Mouse (Mus musculus) hindbrain, embryonic 15.5 days (tissue): ENCODE measurements at regions not wholly inside any gene's neighbourhood (a gene's known extent, or its start where the extent isn't known, plus 50 kb on each side); places are given as distances from the start of the nearest gene placed in this dataset.

Experiments used
- ATAC-seq: fragments of 200-750 bp; cut with Nextera tagmentation; 2 replicates; pipeline ENCODE4 v1.8.0; 2017; ENCODE audit warnings: low read depth, moderate number of reproducible peaks, moderate TSS enrichment; ENCODE audit not compliant: low FRiP score
- H3K27ac ChIP-seq: fragments of 300-500 bp; sonication (generic); replicated peaks from 2 replicates; pipeline ENCODE4 v1.5.1; 2015; ENCODE audit warnings: mild to moderate bottlenecking, inconsistent platforms
- H3K27me3 ChIP-seq: fragments of 300-500 bp; sonication (generic); 2 replicates; pipeline ENCODE4 v1.6.1; 2015; ENCODE audit warnings: control low read depth, inconsistent platforms
- H3K36me3 ChIP-seq: fragments of 300-500 bp; sonication (generic); 2 replicates; pipeline ENCODE4 v1.6.1; 2015; ENCODE audit warnings: control low read depth, inconsistent platforms
- H3K4me1 ChIP-seq: fragments of 300-500 bp; sonication (generic); replicated peaks from 2 replicates; pipeline ENCODE4 v1.6.1; 2015; ENCODE audit warnings: control low read depth, inconsistent platforms
- H3K4me2 ChIP-seq: fragments of 300-500 bp; sonication (generic); 2 replicates; pipeline ENCODE4 v1.6.1; 2015; ENCODE audit warnings: moderate library complexity, mild to moderate bottlenecking, inconsistent platforms
- H3K4me3 ChIP-seq: fragments of 300-500 bp; sonication (generic); 2 replicates; pipeline ENCODE4 v1.5.1; 2015; ENCODE audit warnings: mild to moderate bottlenecking, inconsistent platforms
- H3K9ac ChIP-seq: fragments of 300-500 bp; sonication (generic); 2 replicates; pipeline ENCODE4 v1.6.1; 2015; ENCODE audit warnings: inconsistent platforms
- H3K9me3 ChIP-seq: fragments of 300-500 bp; sonication (generic); 2 replicates; pipeline ENCODE4 v1.6.1; 2016; ENCODE audit warnings: control low read depth, inconsistent platforms
- WGBS: fragments of 180-500 bp; shearing (Covaris S2); methylation state at CpG from one replicate; pipeline ENCODE4 v1.1.7; 2015; 5-methylcytosine and 5-hydroxymethylcytosine counted together

GRCm38 (mm10) chr16:51705026-51705425 is 326.0 kb upstream of the Cblb start:
- no peaks in the 10 kb centered on the region for H3K27me3 ChIP-seq
- H3K4me1 ChIP-seq, result no peaks in the 10 kb centered on the region
- no peak overlapping the region for H3K4me2 ChIP-seq
- no peaks in the 10 kb centered on the region for H3K9me3 ChIP-seq
- no peak overlapping the region for H3K9ac ChIP-seq
- 91% methylated on average over 2 of the region's 2 CpGs for WGBS
- H3K4me3 ChIP-seq, result no peak overlapping the region
- H3K27ac ChIP-seq, result no peak overlapping the region
- no peaks in the 10 kb centered on the region for H3K36me3 ChIP-seq
- no peak for ATAC-seq

GRCm38 (mm10) chr16:51718695-51719094 is 312.3 kb upstream of the Cblb start:
- Histone ChIP-seq H3K27ac (no peak overlapping the region), H3K4me3 (no peak overlapping the region), H3K4me1 (no peaks in the 10 kb centered on the region), H3K9me3 (no peaks in the 10 kb centered on the region), H3K27me3 (no peaks in the 10 kb centered on the region), H3K4me2 (no peak overlapping the region), H3K36me3 (no peaks in the 10 kb centered on the region), H3K9ac (no peak overlapping the region)
- ATAC-seq, result no peak
- WGBS, result 84% methylated on average over 2 of the region's 2 CpGs

- Histone ChIP-seq H3K27me3 (no peaks in the 10 kb centered on the region), H3K4me3 (no peak overlapping the region), H3K36me3 (no peaks in the 10 kb centered on the region), H3K27ac (no peak overlapping the region), H3K9me3 (no peaks in the 10 kb centered on the region), H3K4me2 (no peak overlapping the region), H3K9ac (no peak overlapping the region), H3K4me1 (no peaks in the 10 kb centered on the region)
- ATAC-seq, result no peak
- 65% methylated on average over 2 of the region's 2 CpGs for WGBS
Observed at GRCm38 (mm10) chr16:51719637-51720036, 311.4 kb upstream of the Cblb start.

- H3K9me3 ChIP-seq, result no peaks in the 10 kb centered on the region
- ATAC-seq, result no peak
- H3K27ac ChIP-seq, result no peak overlapping the region
- no peak overlapping the region for H3K4me3 ChIP-seq
- H3K36me3 ChIP-seq, result no peaks in the 10 kb centered on the region
- H3K9ac ChIP-seq, result no peak overlapping the region
- H3K4me1 ChIP-seq, result no peaks in the 10 kb centered on the region
- no peak overlapping the region for H3K4me2 ChIP-seq
- H3K27me3 ChIP-seq, result no peaks in the 10 kb centered on the region
- 62% methylated on average over 4 of the region's 4 CpGs for WGBS
Observed at GRCm38 (mm10) chr16:51722682-51723081, 308.3 kb upstream of the Cblb start.

GRCm38 (mm10) chr16:51741875-51742274 is 289.1 kb upstream of the Cblb start:
- 96% methylated on average over 2 of the region's 2 CpGs for WGBS
- ATAC-seq, result no peak
- H3K9me3 ChIP-seq, result no peaks in the 10 kb centered on the region

GRCm38 (mm10) chr16:51751878-51752277 is 279.1 kb upstream of the Cblb start:
- 0 out of 2 replicates have a peak, but pooled peaks cover 4% of the 10 kb centered on the region for H3K4me1 ChIP-seq
- WGBS, result 11% methylated on average over 7 of the region's 7 CpGs
- H3K9me3 ChIP-seq, result no peaks in the 10 kb centered on the region
- no peak overlapping the region for H3K4me2 ChIP-seq
- H3K27me3 ChIP-seq, result no peaks in the 10 kb centered on the region
- ATAC-seq, result peak; percentile 56; the same call in 1 of the 2 replicates
- no peaks in the 10 kb centered on the region for H3K36me3 ChIP-seq
- no peak overlapping the region for H3K9ac ChIP-seq
- no peak overlapping the region for H3K27ac ChIP-seq
- H3K4me3 ChIP-seq, result no peak overlapping the region

More at GRCm38 (mm10) chr16:51741875-51742274, 289.1 kb upstream of the Cblb start:
- H3K27me3 ChIP-seq, result no peaks in the 10 kb centered on the region
- H3K4me3 ChIP-seq, result no peak overlapping the region
- no peaks in the 10 kb centered on the region for H3K4me1 ChIP-seq
- no peaks in the 10 kb centered on the region for H3K36me3 ChIP-seq
- H3K9ac ChIP-seq, result no peak overlapping the region
- no peak overlapping the region for H3K27ac ChIP-seq
- no peak overlapping the region for H3K4me2 ChIP-seq

- H3K4me2 ChIP-seq, result no peak overlapping the region
Observed at GRCm38 (mm10) chr16:51758361-51759227, 272.4 kb upstream of the Cblb start.

GRCm38 (mm10) chr16:51759228-51759647 is 271.8 kb upstream of the Cblb start:
- no peaks in the 10 kb centered on the region; the same call in 1 of the 2 replicates for H3K4me1 ChIP-seq
- H3K36me3 ChIP-seq, result no peaks in the 10 kb centered on the region
- H3K9me3 ChIP-seq, result no peaks in the 10 kb centered on the region
- ATAC-seq, result no peak
- H3K27ac ChIP-seq, result no peak overlapping the region
- no peaks in the 10 kb centered on the region for H3K27me3 ChIP-seq
- H3K4me2 ChIP-seq, result no peak overlapping the region
- H3K4me3 ChIP-seq, result no peak overlapping the region
- WGBS, result 60% methylated on average over 4 of the region's 4 CpGs
- H3K9ac ChIP-seq, result no peak overlapping the region

More at GRCm38 (mm10) chr16:51758361-51759227, 272.4 kb upstream of the Cblb start:
- Histone ChIP-seq H3K9ac (no peak overlapping the region), H3K4me3 (no peak overlapping the region), H3K36me3 (no peaks in the 10 kb centered on the region), H3K9me3 (no peaks in the 10 kb centered on the region), H3K27me3 (no peaks in the 10 kb centered on the region), H3K27ac (no peak overlapping the region; the same call in 1 of the 2 replicates), H3K4me1 (no peaks in the 10 kb centered on the region; the same call in 1 of the 2 replicates)
- no peak for ATAC-seq
- 49% methylated on average over 9 of the region's 9 CpGs for whole genome bisulfite sequencing

- Histone ChIP-seq H3K27me3 (no peaks in the 10 kb centered on the region), H3K27ac (no peak overlapping the region), H3K36me3 (no peaks in the 10 kb centered on the region), H3K4me2 (no peak overlapping the region), H3K9ac (no peak overlapping the region), H3K4me1 (no peaks in the 10 kb centered on the region), H3K9me3 (no peaks in the 10 kb centered on the region), H3K4me3 (no peak overlapping the region)
- 85% methylated on average over 3 of the region's 3 CpGs for WGBS
- ATAC-seq, result no peak
Observed at GRCm38 (mm10) chr16:51767556-51767955, 263.5 kb upstream of the Cblb start.

- no peak for ATAC-seq
- no peaks in the 10 kb centered on the region for H3K27me3 ChIP-seq
- H3K4me2 ChIP-seq, result no peak overlapping the region
- no peak overlapping the region for H3K4me3 ChIP-seq
- H3K36me3 ChIP-seq, result no peaks in the 10 kb centered on the region
- 86% methylated on average over 2 of the region's 2 CpGs for WGBS
- no peak overlapping the region for H3K27ac ChIP-seq
- H3K9ac ChIP-seq, result no peak overlapping the region
- H3K4me1 ChIP-seq, result no peaks in the 10 kb centered on the region
- no peaks in the 10 kb centered on the region for H3K9me3 ChIP-seq
Observed at GRCm38 (mm10) chr16:51778920-51779319, 252.1 kb upstream of the Cblb start.

- Histone ChIP-seq H3K9me3 (no peaks in the 10 kb centered on the region), H3K27me3 (no peaks in the 10 kb centered on the region), H3K4me1 (no peaks in the 10 kb centered on the region), H3K4me2 (no peak overlapping the region), H3K27ac (no peak overlapping the region), H3K9ac (no peak overlapping the region), H3K4me3 (no peak overlapping the region), H3K36me3 (no peaks in the 10 kb centered on the region)
- no peak for ATAC-seq
- 95% methylated on average over 3 of the region's 3 CpGs for WGBS
Observed at GRCm38 (mm10) chr16:51795003-51795402, 236.0 kb upstream of the Cblb start.

GRCm38 (mm10) chr16:51807323-51807722 is 223.7 kb upstream of the Cblb start:
- no peak for ATAC-seq
- no peak overlapping the region for H3K9ac ChIP-seq
- no peak overlapping the region for H3K27ac ChIP-seq
- H3K4me1 ChIP-seq, result no peaks in the 10 kb centered on the region
- no peaks in the 10 kb centered on the region for H3K36me3 ChIP-seq
- WGBS, result 90% methylated on average over 6 of the region's 6 CpGs
- no peaks in the 10 kb centered on the region for H3K9me3 ChIP-seq
- no peak overlapping the region for H3K4me2 ChIP-seq
- no peaks in the 10 kb centered on the region for H3K27me3 ChIP-seq
- no peak overlapping the region for H3K4me3 ChIP-seq
